Mouse (Mus musculus) E14TG2a.4 (cell line): ENCODE data around the gene Smim24.

ENCODE experiments used
- H3K27me3 ChIP-seq: 2 replicates; pipeline ENCODE4 v1.6.1; 2014; ENCODE audit warnings: low read length, control low read depth; ENCODE audit not compliant: insufficient read depth
- H3K36me3 ChIP-seq: 2 replicates; pipeline ENCODE4 v1.6.1; 2014; ENCODE audit warnings: low read length, control low read depth; ENCODE audit not compliant: insufficient read depth
- H3K4me1 ChIP-seq: replicated peaks from 2 replicates; pipeline ENCODE4 v1.6.1; 2014; ENCODE audit warnings: low read depth, low read length, control low read depth
- H3K4me3 ChIP-seq: replicated peaks from 2 replicates; pipeline ENCODE4 v1.5.1; 2014; ENCODE audit warnings: mild to moderate bottlenecking, low read length
- H3K9me3 ChIP-seq: 2 replicates; pipeline ENCODE4 v1.6.1; 2014; ENCODE audit warnings: low read length, control low read depth
- CTCF ChIP-seq: conservative IDR thresholded peaks from 2 replicates; pipeline ENCODE4 v1.5.1; 2014; ENCODE audit warnings: low read length
- NANOG ChIP-seq: IDR thresholded peaks from 2 replicates; pipeline ENCODE4 v1.6.1; 2014; ENCODE audit warnings: borderline replicate concordance, low read length, mixed read lengths
- POU5F1 ChIP-seq: IDR thresholded peaks from 2 replicates; pipeline ENCODE4 v1.6.1; 2014; ENCODE audit warnings: low read length, borderline replicate concordance

Gene Smim24

GRCm38 (mm10) chr10:81423476-81424245 is 30.8 kb downstream of the Smim24 start:
- Histone ChIP-seq H3K4me1 (peaks cover 81% of the 10 kb centered on the region), H3K4me3 (peak overlapping the region; percentile 47; the same call in 1 of the 2 replicates)
- no peak for TF ChIP-seq POU5F1
- no peak for TF ChIP-seq NANOG
- TF ChIP-seq CTCF, result no peak

GRCm38 (mm10) chr10:81424246-81425051 is 31.6 kb downstream of the Smim24 start:
- peaks cover 73% of the 10 kb centered on the region for H3K27me3 ChIP-seq
- TF ChIP-seq POU5F1 (no peak), CTCF (no peak), NANOG (no peak)
- peaks cover 81% of the 10 kb centered on the region for H3K4me1 ChIP-seq
- no peaks in the 10 kb centered on the region for H3K36me3 ChIP-seq
- H3K9me3 ChIP-seq, result no peaks in the 10 kb centered on the region
- H3K4me3 ChIP-seq, result peak overlapping the region; percentile 76

More at GRCm38 (mm10) chr10:81423476-81424245, 30.8 kb downstream of the Smim24 start:
- Histone ChIP-seq H3K36me3 (no peaks in the 10 kb centered on the region), H3K9me3 (no peaks in the 10 kb centered on the region), H3K27me3 (peaks cover 75% of the 10 kb centered on the region)

- no peaks in the 10 kb centered on the region for H3K36me3 ChIP-seq
- no peak for TF ChIP-seq POU5F1
- TF ChIP-seq CTCF, result no peak
- no peak for TF ChIP-seq NANOG
- H3K4me3 ChIP-seq, result peak overlapping the region; percentile 76
- H3K4me1 ChIP-seq, result peaks cover 75% of the 10 kb centered on the region
- H3K27me3 ChIP-seq, result peaks cover 64% of the 10 kb centered on the region
- H3K9me3 ChIP-seq, result no peaks in the 10 kb centered on the region
These were observed 32.5 kb downstream of the Smim24 start for GRCm38 (mm10) chr10:81425236-81425850.

GRCm38 (mm10) chr10:81426081-81426671 is 33.3 kb downstream of the Smim24 start:
- peaks cover 69% of the 10 kb centered on the region for H3K4me1 ChIP-seq
- H3K4me3 ChIP-seq, result peak overlapping the region; percentile 76
- TF ChIP-seq POU5F1, result no peak
- TF ChIP-seq CTCF, result no peak
- no peak for TF ChIP-seq NANOG
- peaks cover 60% of the 10 kb centered on the region for H3K27me3 ChIP-seq
- no peaks in the 10 kb centered on the region for H3K36me3 ChIP-seq
- no peaks in the 10 kb centered on the region for H3K9me3 ChIP-seq

- Histone ChIP-seq H3K36me3 (no peaks in the 10 kb centered on the region), H3K9me3 (no peaks in the 10 kb centered on the region), H3K4me1 (peaks cover 69% of the 10 kb centered on the region), H3K4me3 (peak overlapping the region; percentile 76), H3K27me3 (peaks cover 60% of the 10 kb centered on the region)
- TF ChIP-seq NANOG (no peak), POU5F1 (no peak), CTCF (no peak)
These were observed 34.0 kb downstream of the Smim24 start for GRCm38 (mm10) chr10:81426897-81427296.

- H3K36me3 ChIP-seq, result no peaks in the 10 kb centered on the region
- TF ChIP-seq NANOG, result no peak
- no peak for TF ChIP-seq CTCF
- TF ChIP-seq POU5F1, result no peak
- peak overlapping the region; percentile 76 for H3K4me3 ChIP-seq
- peaks cover 58% of the 10 kb centered on the region for H3K27me3 ChIP-seq
- peaks cover 72% of the 10 kb centered on the region for H3K4me1 ChIP-seq
- no peaks in the 10 kb centered on the region for H3K9me3 ChIP-seq
These were observed 34.5 kb downstream of the Smim24 start for GRCm38 (mm10) chr10:81427327-81427726.

GRCm38 (mm10) chr10:81427804-81428506 is 35.1 kb downstream of the Smim24 start:
- Histone ChIP-seq H3K9me3 (no peaks in the 10 kb centered on the region), H3K36me3 (no peaks in the 10 kb centered on the region), H3K4me3 (peak overlapping the region; percentile 76; the same call in 1 of the 2 replicates), H3K4me1 (peaks cover 78% of the 10 kb centered on the region), H3K27me3 (peaks cover 56% of the 10 kb centered on the region)
- TF ChIP-seq CTCF (no peak), POU5F1 (no peak), NANOG (no peak)

- Histone ChIP-seq H3K36me3 (no peaks in the 10 kb centered on the region), H3K4me1 (peaks cover 82% of the 10 kb centered on the region), H3K27me3 (peaks cover 56% of the 10 kb centered on the region), H3K9me3 (no peaks in the 10 kb centered on the region), H3K4me3 (no peak overlapping the region)
- TF ChIP-seq NANOG (no peak), CTCF (no peak), POU5F1 (no peak)
These were observed 35.6 kb downstream of the Smim24 start for GRCm38 (mm10) chr10:81428507-81428870.
